Mouse (Mus musculus) forebrain, embryonic 13.5 days (tissue): ENCODE data around the gene Syne3. TPM values are rescaled to one million over a fixed set of nuclear protein-coding genes. Genes with fewer than 3 reads are reported as not detected.

Source experiments
- ATAC-seq: fragments of 200-750 bp; cut with Nextera tagmentation; 2 replicates; pipeline ENCODE4 v1.8.0; 2017
- H3K27ac ChIP-seq: fragments of 300-500 bp; sonication (generic); 2 replicates; pipeline ENCODE4 v1.5.1; 2015; ENCODE audit warnings: inconsistent platforms, mild to moderate bottlenecking, moderate library complexity
- H3K27me3 ChIP-seq: fragments of 300-500 bp; sonication (generic); 2 replicates; pipeline ENCODE4 v1.6.1; 2015; ENCODE audit warnings: mild to moderate bottlenecking, inconsistent platforms
- H3K36me3 ChIP-seq: fragments of 300-500 bp; sonication (generic); 2 replicates; pipeline ENCODE4 v1.6.1; 2015; ENCODE audit warnings: mild to moderate bottlenecking, inconsistent platforms; ENCODE audit not compliant: poor library complexity, severe bottlenecking
- H3K4me1 ChIP-seq: fragments of 300-500 bp; sonication (generic); 2 replicates; pipeline ENCODE4 v1.6.1; 2015; ENCODE audit warnings: inconsistent platforms
- H3K4me2 ChIP-seq: fragments of 300-500 bp; sonication (generic); 2 replicates; pipeline ENCODE4 v1.6.1; 2015; ENCODE audit warnings: inconsistent platforms, mild to moderate bottlenecking, moderate library complexity
- H3K4me3 ChIP-seq: fragments of 300-500 bp; sonication (generic); 2 replicates; pipeline ENCODE4 v1.5.1; 2015; ENCODE audit warnings: mild to moderate bottlenecking, inconsistent platforms
- H3K9ac ChIP-seq: fragments of 300-500 bp; sonication (generic); 2 replicates; pipeline ENCODE4 v1.6.1; 2015; ENCODE audit warnings: mild to moderate bottlenecking, inconsistent platforms
- H3K9me3 ChIP-seq: fragments of 300-500 bp; sonication (generic); replicated peaks from 2 replicates; pipeline ENCODE4 v1.6.1; 2016; ENCODE audit warnings: inconsistent platforms
- WGBS: fragments of 180-500 bp; shearing (Covaris S2); methylation state at CpG from one replicate; pipeline ENCODE4 v1.1.7; 2015; 5-methylcytosine and 5-hydroxymethylcytosine counted together
- polyA plus RNA-seq: library from polyadenylated mRNA; unstranded; fragments of >200 nt; fragmentation: Nextera tagmentation; extraction: Ambion mirVana; gene quantifications from 2 replicates; pipeline ENCODE4 v1.2.1, GENCODE M21; 2015

The Syne3 gene
- polyA plus RNA-seq, 1 experiment from 2014 or later, result 0.12 TPM

DNA sequence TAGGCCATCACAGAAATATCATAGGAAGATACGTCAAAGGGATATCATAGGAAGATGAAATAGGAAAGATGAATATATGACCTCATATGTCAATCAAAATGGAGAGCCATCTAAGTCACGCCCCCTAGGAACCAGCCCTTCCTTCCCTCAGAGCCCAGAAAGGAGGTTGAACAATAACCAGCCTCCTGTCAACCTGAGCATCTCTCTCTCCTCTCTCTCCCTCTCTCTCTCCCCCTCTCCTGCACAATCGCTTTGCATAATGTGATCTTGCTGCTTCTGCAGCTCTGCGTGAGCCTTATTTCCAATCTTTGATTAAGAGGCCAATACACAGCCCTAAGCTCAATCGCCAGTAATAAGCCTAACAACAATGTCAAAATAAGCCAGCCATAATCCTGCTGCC, 84.6 kb downstream of the Syne3 start:
- H3K27ac ChIP-seq, result peak overlapping the region; percentile 12; the same call in 1 of the 2 replicates
- no peaks in the 10 kb centered on the region for H3K9me3 ChIP-seq
- H3K9ac ChIP-seq, result no peak overlapping the region
- 70% methylated on average over 5 of the region's 5 CpGs for WGBS
- no peak overlapping the region for H3K4me2 ChIP-seq
- peak; percentile 23; the same call in 1 of the 2 replicates for ATAC-seq
- no peaks in the 10 kb centered on the region for H3K27me3 ChIP-seq
- H3K4me1 ChIP-seq, result peaks cover 8% of the 10 kb centered on the region
- H3K36me3 ChIP-seq, result no peaks in the 10 kb centered on the region
- H3K4me3 ChIP-seq, result no peak overlapping the region

DNA sequence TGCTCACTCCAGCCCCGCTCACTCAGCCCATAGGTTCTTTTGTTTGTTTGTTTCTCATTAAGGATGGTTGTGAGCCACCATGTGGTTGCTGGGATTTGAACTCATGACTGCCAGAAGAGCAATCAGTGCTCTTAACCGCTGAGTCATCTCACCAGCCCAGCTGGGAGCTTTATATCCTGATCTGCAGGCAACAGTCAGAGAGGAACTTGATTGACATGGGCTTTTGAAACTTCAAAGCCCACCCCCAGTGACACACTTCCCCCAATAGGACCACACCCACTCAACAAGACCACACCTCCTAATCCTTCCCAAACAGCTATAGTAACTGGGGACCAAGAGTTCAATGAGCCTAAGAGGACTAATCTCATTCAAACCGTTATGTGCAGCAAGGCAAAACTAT, 85.1 kb downstream of the Syne3 start:
- Histone ChIP-seq H3K4me2 (no peak overlapping the region), H3K4me1 (peaks cover 8% of the 10 kb centered on the region), H3K4me3 (no peak overlapping the region), H3K9me3 (no peaks in the 10 kb centered on the region), H3K36me3 (no peaks in the 10 kb centered on the region), H3K27me3 (no peaks in the 10 kb centered on the region), H3K9ac (no peak overlapping the region), H3K27ac (no peak overlapping the region)
- ATAC-seq, result no peak
- WGBS, result 65% methylated on average over 3 of the region's 3 CpGs

DNA sequence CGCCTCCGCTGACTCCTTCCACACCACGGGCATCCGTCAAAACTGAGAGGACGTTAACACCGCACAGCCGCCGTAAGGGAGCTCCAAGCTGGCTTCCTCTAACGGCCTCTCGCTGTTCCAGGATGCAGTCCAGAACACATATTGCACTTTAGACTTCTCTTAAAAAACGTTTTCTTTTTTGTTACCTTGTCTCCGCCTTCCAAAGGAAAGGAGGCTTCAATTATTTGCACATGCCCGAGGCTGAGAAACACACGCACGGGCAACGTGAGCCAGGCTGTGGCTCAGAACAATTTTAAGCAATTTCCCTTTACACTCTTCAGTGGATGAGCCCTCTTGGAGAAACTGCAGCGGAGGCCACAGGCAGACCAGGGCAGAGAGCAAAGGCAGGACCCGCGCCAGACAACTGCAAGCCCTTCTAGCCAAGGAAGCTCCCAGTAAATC, 85.6 kb downstream of the Syne3 start:
- no peaks in the 10 kb centered on the region for H3K9me3 ChIP-seq
- no peak overlapping the region for H3K27ac ChIP-seq
- H3K4me3 ChIP-seq, result no peak overlapping the region

DNA sequence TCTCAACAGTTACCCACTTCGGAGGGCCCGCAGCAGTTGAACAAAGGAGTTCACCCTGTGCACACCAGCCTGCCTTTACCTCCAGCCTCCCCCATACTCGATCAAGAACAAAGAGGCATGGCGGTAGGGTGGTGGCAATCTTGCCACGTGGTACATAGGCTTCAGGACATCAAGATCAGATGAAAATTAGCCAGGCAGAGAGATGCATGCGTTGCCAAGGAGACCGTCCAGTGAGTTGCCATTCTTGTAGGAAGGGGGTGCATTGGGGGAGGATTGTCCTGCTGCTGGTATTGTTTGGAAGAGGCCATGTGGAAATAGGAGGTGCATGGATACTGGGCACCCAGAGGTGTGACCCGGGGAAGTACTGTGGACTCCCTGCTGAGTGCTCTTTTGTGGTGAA, 87.0 kb downstream of the Syne3 start:
- Histone ChIP-seq H3K36me3 (no peaks in the 10 kb centered on the region), H3K27ac (no peak overlapping the region; the same call in 1 of the 2 replicates), H3K4me2 (0 out of 2 replicates have a peak overlapping the region, but pooled peaks have one; percentile 7), H3K4me3 (no peak overlapping the region), H3K9ac (no peak overlapping the region), H3K4me1 (peaks cover 8% of the 10 kb centered on the region), H3K27me3 (no peaks in the 10 kb centered on the region), H3K9me3 (no peaks in the 10 kb centered on the region)
- 37% methylated on average over 8 of the region's 8 CpGs for WGBS
- ATAC-seq, result peak; percentile 61

More for the DNA sequence above, 85.6 kb downstream of the Syne3 start:
- ATAC-seq, result no peak
- Histone ChIP-seq H3K9ac (no peak overlapping the region), H3K27me3 (no peaks in the 10 kb centered on the region), H3K4me2 (no peak overlapping the region), H3K4me1 (peaks cover 8% of the 10 kb centered on the region), H3K36me3 (no peaks in the 10 kb centered on the region)
- 68% methylated on average over 19 of the region's 19 CpGs for WGBS

DNA sequence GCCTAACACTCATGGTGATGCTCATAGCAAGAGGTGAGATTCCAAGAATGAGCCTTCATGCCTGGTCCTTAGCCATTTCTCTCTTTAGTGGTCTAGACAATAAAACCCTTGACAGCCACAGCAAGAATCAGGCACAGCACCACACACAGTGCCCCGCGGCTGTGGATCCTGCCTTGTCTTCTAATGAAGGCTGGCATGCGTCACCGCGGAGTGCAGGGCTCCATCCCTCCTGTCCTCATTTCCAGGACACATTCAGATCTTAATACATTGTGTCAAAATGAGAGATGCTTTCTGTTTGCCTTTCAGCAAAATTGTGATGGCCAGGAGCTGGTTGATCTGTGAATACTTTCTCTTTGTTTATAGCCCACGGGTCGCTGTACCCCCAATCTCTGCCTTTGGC, 88.5 kb downstream of the Syne3 start:
- Histone ChIP-seq H3K36me3 (no peaks in the 10 kb centered on the region), H3K9ac (no peak overlapping the region), H3K27ac (no peak overlapping the region), H3K27me3 (no peaks in the 10 kb centered on the region), H3K4me3 (no peak overlapping the region), H3K4me1 (peaks cover 8% of the 10 kb centered on the region), H3K4me2 (no peak overlapping the region), H3K9me3 (no peaks in the 10 kb centered on the region)
- no peak for ATAC-seq
- WGBS, result 78% methylated on average over 7 of the region's 7 CpGs

DNA sequence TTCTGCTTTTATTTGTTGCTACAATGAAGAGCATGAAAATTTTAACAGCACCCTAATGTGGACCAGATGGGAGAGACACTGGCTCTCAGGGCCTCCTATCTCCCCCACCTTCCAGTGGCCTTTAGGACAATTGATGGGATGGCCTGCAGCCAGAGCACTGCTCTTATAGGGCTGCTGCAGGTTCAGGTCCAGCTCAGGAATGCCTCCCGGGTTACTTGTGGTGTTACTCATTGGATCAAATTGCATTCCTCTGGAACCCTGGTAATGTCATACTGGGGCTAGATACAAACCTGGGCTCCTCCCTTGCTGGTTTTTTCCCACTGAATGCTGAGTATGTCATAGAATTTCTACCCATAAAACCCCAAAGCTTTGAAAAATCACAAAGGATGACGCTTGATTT, 90.4 kb downstream of the Syne3 start:
- H3K27ac ChIP-seq, result no peak overlapping the region
- WGBS, result 88% methylated on average over 2 of the region's 2 CpGs

DNA sequence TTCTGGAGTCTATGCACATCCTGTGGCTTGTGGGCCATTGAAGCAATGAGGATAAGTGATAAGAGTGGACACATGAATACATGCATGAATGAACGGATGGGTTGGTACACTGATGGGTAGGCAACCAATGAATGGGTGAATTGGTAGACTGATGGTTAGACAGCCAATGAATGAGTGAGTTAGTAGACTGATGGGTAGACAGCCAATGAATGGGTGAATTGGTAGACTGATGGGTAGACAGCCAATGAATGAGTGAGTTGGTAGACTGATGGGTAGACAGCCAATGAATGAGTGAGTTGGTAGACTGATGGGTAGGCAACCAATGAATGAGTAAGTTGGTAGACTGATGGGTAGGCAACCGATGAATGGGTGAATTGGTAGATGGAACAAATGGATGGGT, 91.7 kb downstream of the Syne3 start:
- H3K4me1 ChIP-seq, result peaks cover 6% of the 10 kb centered on the region

More for the DNA sequence above, 90.4 kb downstream of the Syne3 start:
- H3K36me3 ChIP-seq, result no peaks in the 10 kb centered on the region
- no peak overlapping the region for H3K4me2 ChIP-seq
- no peak for ATAC-seq
- H3K9ac ChIP-seq, result no peak overlapping the region
- H3K4me3 ChIP-seq, result no peak overlapping the region
- no peaks in the 10 kb centered on the region for H3K27me3 ChIP-seq
- H3K9me3 ChIP-seq, result no peaks in the 10 kb centered on the region
- H3K4me1 ChIP-seq, result peaks cover 8% of the 10 kb centered on the region

DNA sequence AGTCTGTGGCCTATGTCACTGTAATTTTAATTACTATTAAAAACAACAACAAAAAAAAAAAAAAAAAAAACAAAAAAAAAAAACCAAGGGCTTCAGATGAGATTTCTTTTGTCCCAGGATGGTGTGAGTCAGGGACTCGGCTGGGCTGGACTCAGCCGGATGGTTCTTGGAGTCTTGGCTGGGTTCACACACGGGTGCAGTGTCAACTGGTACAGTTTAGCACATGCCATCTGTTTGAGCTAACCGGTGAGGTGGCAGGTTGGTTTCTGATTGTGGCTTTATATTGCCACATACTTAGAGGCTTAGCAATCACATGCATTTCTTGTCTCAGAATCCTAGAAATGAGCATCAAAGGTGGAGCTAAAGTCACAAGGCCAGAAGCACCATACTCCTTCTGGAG, 92.3 kb downstream of the Syne3 start:
- WGBS, result 97% methylated on average over 4 of the region's 4 CpGs
- H3K4me3 ChIP-seq, result no peak overlapping the region
- no peaks in the 10 kb centered on the region for H3K27me3 ChIP-seq

More for the DNA sequence above, 91.7 kb downstream of the Syne3 start:
- Histone ChIP-seq H3K27ac (no peak overlapping the region), H3K27me3 (no peaks in the 10 kb centered on the region), H3K9ac (no peak overlapping the region), H3K4me2 (no peak overlapping the region), H3K4me3 (no peak overlapping the region), H3K9me3 (no peaks in the 10 kb centered on the region), H3K36me3 (no peaks in the 10 kb centered on the region)
- no peak for ATAC-seq
- 96% methylated on average over 2 of the region's 2 CpGs for WGBS

DNA sequence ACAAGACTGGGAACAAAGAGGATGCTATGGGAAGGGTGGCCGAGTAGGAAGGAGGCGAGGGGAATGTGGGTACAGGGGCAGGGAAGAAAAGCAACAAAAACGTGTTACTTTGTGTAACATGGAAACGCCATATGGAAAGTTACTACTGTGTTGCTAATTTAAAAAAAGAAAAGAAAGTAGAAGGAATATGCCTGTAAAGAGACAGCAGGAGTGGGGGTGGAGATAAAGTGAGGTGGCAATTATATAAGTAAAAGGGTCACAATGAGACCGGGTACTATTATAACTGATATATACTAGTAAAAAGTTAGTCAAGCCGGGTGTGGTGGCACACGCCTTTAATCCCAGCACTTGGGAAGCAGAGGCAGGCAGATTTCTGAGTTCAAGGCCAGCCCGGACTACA, 92.8 kb downstream of the Syne3 start:
- ATAC-seq, result no peak
- Histone ChIP-seq H3K4me3 (no peak overlapping the region), H3K27me3 (no peaks in the 10 kb centered on the region), H3K36me3 (no peaks in the 10 kb centered on the region), H3K4me1 (peaks cover 5% of the 10 kb centered on the region; the same call in 1 of the 2 replicates), H3K4me2 (no peak overlapping the region), H3K27ac (no peak overlapping the region), H3K9me3 (no peaks in the 10 kb centered on the region), H3K9ac (no peak overlapping the region)
- 88% methylated on average over 8 of the region's 8 CpGs for WGBS

More for the DNA sequence above, 92.3 kb downstream of the Syne3 start:
- no peak overlapping the region for H3K9ac ChIP-seq
- H3K4me2 ChIP-seq, result no peak overlapping the region
- H3K9me3 ChIP-seq, result no peaks in the 10 kb centered on the region
- H3K36me3 ChIP-seq, result no peaks in the 10 kb centered on the region
- no peak overlapping the region for H3K27ac ChIP-seq
- H3K4me1 ChIP-seq, result peaks cover 4% of the 10 kb centered on the region; the same call in 1 of the 2 replicates
- ATAC-seq, result no peak

DNA sequence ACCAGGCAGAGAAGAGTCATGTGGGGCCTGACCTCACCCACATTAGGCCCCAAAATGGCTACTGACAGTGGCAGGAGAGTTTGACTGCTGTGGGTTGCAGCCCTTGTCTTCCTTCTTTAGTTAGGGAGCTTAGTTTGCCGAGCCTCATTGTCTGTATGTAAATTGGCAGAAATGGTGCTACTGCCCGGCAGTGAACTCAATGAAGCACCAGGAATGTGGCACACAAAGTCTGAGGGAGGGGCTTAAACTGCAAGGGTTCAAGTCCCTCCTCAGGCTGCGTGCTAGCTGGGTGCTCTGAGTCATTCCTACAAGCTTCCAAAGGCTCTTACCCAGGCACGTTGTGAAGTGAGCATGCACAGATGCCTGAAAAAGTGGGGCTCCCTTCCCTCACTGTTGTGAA, 93.9 kb downstream of the Syne3 start:
- WGBS, result 31% methylated on average over 4 of the region's 4 CpGs
- H3K36me3 ChIP-seq, result no peaks in the 10 kb centered on the region
- H3K9ac ChIP-seq, result no peak overlapping the region
- H3K4me2 ChIP-seq, result no peak overlapping the region
- no peak overlapping the region for H3K27ac ChIP-seq
- no peaks in the 10 kb centered on the region for H3K27me3 ChIP-seq
- no peaks in the 10 kb centered on the region for H3K9me3 ChIP-seq
- H3K4me1 ChIP-seq, result peaks cover 5% of the 10 kb centered on the region; the same call in 1 of the 2 replicates
- no peak overlapping the region for H3K4me3 ChIP-seq
- ATAC-seq, result no peak

DNA sequence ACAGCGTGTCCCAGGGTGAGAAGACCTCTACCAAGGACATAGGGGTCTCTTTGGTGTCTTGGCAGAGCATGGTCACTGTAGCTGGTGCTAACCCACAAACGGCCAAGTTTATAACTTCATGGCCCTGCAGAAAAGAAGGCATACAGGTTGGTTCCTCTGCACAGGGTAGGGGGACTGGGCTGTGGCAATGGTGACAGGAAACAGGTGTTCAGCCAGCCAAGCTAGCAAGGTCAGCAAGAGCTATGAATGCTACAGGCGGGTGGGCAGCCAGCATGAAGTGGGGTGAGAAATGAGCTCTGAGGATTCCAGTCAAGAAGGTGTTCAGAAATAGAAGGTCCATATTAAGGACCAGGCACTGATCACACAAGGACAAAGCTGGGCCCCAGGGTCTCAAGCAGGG, 96.6 kb downstream of the Syne3 start:
- H3K36me3 ChIP-seq, result no peaks in the 10 kb centered on the region
- no peak overlapping the region for H3K27ac ChIP-seq
- H3K4me2 ChIP-seq, result no peak overlapping the region
- H3K4me1 ChIP-seq, result peaks cover 17% of the 10 kb centered on the region
- H3K4me3 ChIP-seq, result no peak overlapping the region
- WGBS, result 73% methylated on average over 3 of the region's 3 CpGs
- peaks cover 2% of the 10 kb centered on the region; the same call in 1 of the 2 replicates for H3K27me3 ChIP-seq
- no peaks in the 10 kb centered on the region for H3K9me3 ChIP-seq
- no peak overlapping the region for H3K9ac ChIP-seq
- no peak for ATAC-seq

DNA sequence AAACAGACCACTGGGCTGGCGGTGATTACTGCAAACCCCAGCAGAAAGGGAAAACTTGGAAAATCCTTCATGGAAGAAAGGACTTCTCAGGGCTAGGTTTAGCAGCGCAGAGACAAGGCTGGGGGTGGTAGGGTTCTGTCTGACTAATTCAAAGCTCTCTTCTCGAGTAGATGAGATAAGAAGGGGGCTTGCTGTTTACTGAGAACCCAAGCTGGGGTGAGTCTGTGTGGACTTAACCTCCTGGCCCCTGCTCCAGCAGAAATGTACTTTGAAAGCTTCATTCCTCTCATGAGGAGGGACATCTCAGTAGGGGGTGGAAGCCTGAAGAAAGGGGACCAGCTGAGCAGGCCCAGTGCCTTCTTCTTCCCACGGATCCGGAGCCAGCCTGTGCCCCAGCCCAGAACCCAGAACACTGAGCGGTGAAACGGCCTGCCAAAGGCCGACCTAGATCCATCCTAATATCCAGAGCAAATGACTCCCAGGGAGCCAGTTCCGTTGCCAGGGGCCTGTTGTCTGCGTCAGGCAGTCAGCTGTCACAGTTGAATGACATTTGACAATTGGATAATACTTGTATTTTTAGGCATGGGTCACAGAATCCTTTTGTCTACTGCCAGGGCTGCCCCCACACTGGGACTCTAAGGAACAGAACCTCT, 97.2 kb downstream of the Syne3 start:
- peaks cover 3% of the 10 kb centered on the region; the same call in 1 of the 2 replicates for H3K27me3 ChIP-seq
- H3K27ac ChIP-seq, result no peak overlapping the region
- no peaks in the 10 kb centered on the region for H3K9me3 ChIP-seq
- H3K4me2 ChIP-seq, result no peak overlapping the region
- ATAC-seq, result no peak
- no peak overlapping the region for H3K4me3 ChIP-seq
- 33% methylated on average over 10 of the region's 10 CpGs for WGBS
- peaks cover 21% of the 10 kb centered on the region for H3K4me1 ChIP-seq
- H3K36me3 ChIP-seq, result no peaks in the 10 kb centered on the region
- no peak overlapping the region for H3K9ac ChIP-seq

DNA sequence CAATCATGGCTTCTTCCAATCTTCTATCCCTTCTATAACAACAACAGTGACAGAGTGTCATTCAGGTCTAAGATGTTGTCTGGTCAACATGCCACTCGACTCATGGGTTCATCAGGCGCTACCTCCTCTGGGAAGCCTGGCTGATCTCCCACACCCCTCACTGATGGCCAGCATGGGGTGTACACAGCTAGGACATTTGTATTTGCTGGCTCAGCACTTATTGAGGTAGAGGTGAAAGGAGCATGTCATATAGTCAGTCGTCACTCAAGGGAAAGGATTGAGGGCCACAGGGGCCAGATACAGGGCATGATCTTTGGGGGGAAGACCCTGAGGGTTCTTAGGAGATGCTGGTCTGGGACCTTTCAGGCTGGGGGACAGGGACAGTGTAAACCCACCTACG, 99.9 kb downstream of the Syne3 start:
- H3K27ac ChIP-seq, result no peak overlapping the region
- peaks cover 21% of the 10 kb centered on the region for H3K4me1 ChIP-seq
- H3K9ac ChIP-seq, result no peak overlapping the region
- no peaks in the 10 kb centered on the region for H3K9me3 ChIP-seq
- 88% methylated on average over 4 of the region's 4 CpGs for WGBS
- peaks cover 3% of the 10 kb centered on the region; the same call in 1 of the 2 replicates for H3K27me3 ChIP-seq
- no peak overlapping the region for H3K4me3 ChIP-seq
- H3K36me3 ChIP-seq, result no peaks in the 10 kb centered on the region
- no peak overlapping the region for H3K4me2 ChIP-seq
- ATAC-seq, result no peak
